Mouse (Mus musculus) bone marrow, adult 2 months (tissue): ENCODE measurements around the gene Wiz. TPM values are rescaled to one million over a fixed set of nuclear protein-coding genes. Genes with fewer than 3 reads are reported as not detected.

ENCODE experiments used
- H3K27ac ChIP-seq: fragments of 200-500 bp; 2 replicates; pipeline ENCODE4 v1.5.1; 2012; ENCODE audit warnings: low read depth, mild to moderate bottlenecking, control low read depth, inconsistent platforms, low read length; ENCODE audit not compliant: control insufficient read depth, poor library complexity, insufficient read depth
- H3K4me1 ChIP-seq: fragments of 200-500 bp; 2 replicates; pipeline ENCODE4 v1.6.1; 2011; ENCODE audit warnings: low read length; ENCODE audit not compliant: control insufficient read depth, insufficient read depth
- H3K4me3 ChIP-seq: fragments of 200-500 bp; replicated peaks from 2 replicates; pipeline ENCODE3; 2011; ENCODE audit warnings: mild to moderate bottlenecking, low read depth, low read length, control low read depth; ENCODE audit not compliant: control insufficient read depth
- CTCF ChIP-seq: fragments of 200-500 bp; IDR thresholded peaks from 2 replicates; pipeline ENCODE4 v1.5.1; 2011; ENCODE audit warnings: low read length, control low read depth; ENCODE audit not compliant: control insufficient read depth, insufficient read depth
- POLR2A ChIP-seq: fragments of 200-500 bp; IDR thresholded peaks from 2 replicates; pipeline ENCODE4 v1.6.1; 2011; ENCODE audit warnings: low read depth, mild to moderate bottlenecking, control low read depth, low read length, borderline replicate concordance; ENCODE audit not compliant: control insufficient read depth
- WGBS: fragments of 180-500 bp; shearing (Covaris S2); methylation state at CpG from one replicate; pipeline ENCODE4 v1.1.7; 2018; 5-methylcytosine and 5-hydroxymethylcytosine counted together
- polyA plus RNA-seq: library from polyadenylated mRNA; stranded (reverse); fragments of >200 nt; gene quantifications from 2 replicates; pipeline ENCODE4 v1.2.4, GENCODE M21; 2011; ENCODE audit warnings: low replicate concordance; ENCODE audit not compliant: missing spikeins, insufficient read depth, insufficient read length

Gene Wiz
- polyA plus RNA-seq, 1 experiment = 15.5 TPM

GRCm38 (mm10) chr17:32351269-32351668 lies 38.0 kb downstream of the Wiz start:
- no peak overlapping the region for H3K4me3 ChIP-seq
- no peak overlapping the region for H3K27ac ChIP-seq
- 77% methylated on average over 3 of the region's 3 CpGs for WGBS
- H3K4me1 ChIP-seq = peaks cover 2% of the 10 kb centered on the region; the same call in 1 of the 2 replicates
- TF ChIP-seq POLR2A (no peak), CTCF (no peak)

- under 1% methylated on average over 37 of the region's 37 CpGs for WGBS
- peak; percentile 0; the same call in 1 of the 2 replicates for TF ChIP-seq CTCF
- peak; percentile 95 for TF ChIP-seq POLR2A
- Histone ChIP-seq H3K27ac (peak within 1 kb of the TSS; percentile 74), H3K4me1 (peaks cover 2% of the 10 kb centered on the region; the same call in 1 of the 2 replicates), H3K4me3 (peak within 1 kb of the TSS; percentile 96)
Observed at GRCm38 (mm10) chr17:32350382-32350983, 38.8 kb downstream of the Wiz start, which contains the start of gene Akap8l. Gene Akap8l, minus strand, starts transcription at chr17:32350607.

GRCm38 (mm10) chr17:32349851-32350381 lies 39.3 kb downstream of the Wiz start:
- peaks cover 2% of the 10 kb centered on the region; the same call in 1 of the 2 replicates for H3K4me1 ChIP-seq
- H3K27ac ChIP-seq = peak overlapping the region; percentile 74
- peak overlapping the region; percentile 96 for H3K4me3 ChIP-seq
- peak; percentile 20; the same call in 1 of the 2 replicates for TF ChIP-seq CTCF
- TF ChIP-seq POLR2A = no peak
- WGBS = under 1% methylated on average over 24 of the region's 24 CpGs

- H3K4me1 ChIP-seq = peaks cover 2% of the 10 kb centered on the region; the same call in 1 of the 2 replicates
- 7% methylated on average over 4 of the region's 4 CpGs for WGBS
- peak; percentile 84 for TF ChIP-seq CTCF
- no peak for TF ChIP-seq POLR2A
- H3K27ac ChIP-seq = peak overlapping the region; percentile 67; the same call in 1 of the 2 replicates
- peak overlapping the region; percentile 96 for H3K4me3 ChIP-seq
Observed at GRCm38 (mm10) chr17:32349037-32349732, 40.1 kb downstream of the Wiz start.

- 88% methylated on average over 2 of the region's 2 CpGs for WGBS
Observed at GRCm38 (mm10) chr17:32348406-32348805, 40.8 kb downstream of the Wiz start.

GRCm38 (mm10) chr17:32341102-32341501 lies 48.1 kb downstream of the Wiz start:
- Histone ChIP-seq H3K4me3 (no peak overlapping the region), H3K27ac (no peak overlapping the region), H3K4me1 (no peaks in the 10 kb centered on the region)
- TF ChIP-seq CTCF (no peak), POLR2A (no peak)
- 93% methylated on average over 1 of the region's 1 CpGs for WGBS

More at GRCm38 (mm10) chr17:32348406-32348805, 40.8 kb downstream of the Wiz start:
- TF ChIP-seq POLR2A = no peak
- no peak for TF ChIP-seq CTCF
- H3K27ac ChIP-seq = no peak overlapping the region
- H3K4me1 ChIP-seq = peaks cover 2% of the 10 kb centered on the region; the same call in 1 of the 2 replicates
- no peak overlapping the region for H3K4me3 ChIP-seq

- WGBS = 35% methylated on average over 1 of the region's 1 CpGs
- no peak for TF ChIP-seq CTCF
- no peak for TF ChIP-seq POLR2A
- no peaks in the 10 kb centered on the region for H3K4me1 ChIP-seq
- no peak overlapping the region for H3K4me3 ChIP-seq
- H3K27ac ChIP-seq = no peak overlapping the region
Observed at GRCm38 (mm10) chr17:32340110-32340509, 49.1 kb downstream of the Wiz start.

GRCm38 (mm10) chr17:32335869-32336268 lies 53.4 kb downstream of the Wiz start:
- WGBS = 72% methylated on average over 2 of the region's 2 CpGs
- Histone ChIP-seq H3K4me3 (no peak overlapping the region), H3K4me1 (no peaks in the 10 kb centered on the region), H3K27ac (no peak overlapping the region)
- no peak for TF ChIP-seq CTCF
- TF ChIP-seq POLR2A = no peak
